Mouse (Mus musculus) liver, adult 2 months (tissue): Measurements from ENCODE around the gene Slc24a2.

ENCODE experiments used
- CTCF ChIP-seq: fragments of 200-500 bp; IDR thresholded peaks from 2 replicates; pipeline ENCODE4 v1.5.1; 2011; ENCODE audit warnings: low read depth, low read length, control low read depth
- POLR2A ChIP-seq: fragments of 200-500 bp; IDR thresholded peaks from 2 replicates; pipeline ENCODE4 v1.6.1; 2011; ENCODE audit warnings: low read length, control low read depth; ENCODE audit not compliant: insufficient read depth; ENCODE audit errors: extremely low read depth

DNA sequence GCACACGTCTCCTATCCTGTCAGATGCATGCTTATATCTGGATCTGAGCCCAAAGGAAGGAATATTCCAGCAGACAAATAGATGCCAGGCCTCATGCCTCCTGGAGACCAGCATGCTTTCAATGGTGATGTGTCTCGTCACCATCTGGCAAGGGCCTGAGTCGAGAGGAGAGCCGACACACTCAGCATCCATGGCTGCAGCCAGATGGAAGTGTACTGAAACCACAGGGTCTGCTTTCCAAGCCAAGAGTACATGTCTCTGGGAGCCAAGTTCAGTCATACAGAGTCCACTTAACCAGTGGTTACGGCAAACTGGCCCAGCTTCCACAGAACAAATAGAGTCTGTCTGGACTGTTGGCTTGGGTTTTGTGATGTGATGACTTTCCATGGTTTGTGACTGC, 134.1 kb downstream of the Slc24a2 start:
- TF ChIP-seq POLR2A = no peak
- no peak for TF ChIP-seq CTCF
